Mouse (Mus musculus) stomach, embryonic 16.5 days (tissue): ENCODE data around the gene 9430097D07Rik. TPM values are rescaled to one million over a fixed set of nuclear protein-coding genes. Genes with fewer than 3 reads are reported as not detected.
A peak's percentile ranks its signal among the peaks of the same experiment; 100 is the strongest.

ENCODE experiments used
- ATAC-seq: fragments of 200-750 bp; cut with Nextera tagmentation; 2 replicates; pipeline ENCODE4 v1.8.0; 2017; ENCODE audit warnings: moderate number of reproducible peaks, moderate TSS enrichment; ENCODE audit not compliant: insufficient read depth, low FRiP score
- H3K27ac ChIP-seq: fragments of 300-500 bp; sonication (generic); 2 replicates; pipeline ENCODE4 v1.5.1; 2014; ENCODE audit warnings: low read length
- H3K27me3 ChIP-seq: fragments of 300-500 bp; sonication (generic); 2 replicates; pipeline ENCODE4 v1.6.1; 2014; ENCODE audit warnings: low read length, control low read depth, mixed read lengths; ENCODE audit not compliant: control insufficient read depth, insufficient read depth
- H3K36me3 ChIP-seq: fragments of 300-500 bp; sonication (generic); 2 replicates; pipeline ENCODE4 v1.6.1; 2014; ENCODE audit warnings: low read length; ENCODE audit not compliant: control insufficient read depth, insufficient read depth
- H3K4me1 ChIP-seq: fragments of 300-500 bp; sonication (generic); 2 replicates; pipeline ENCODE4 v1.6.1; 2014; ENCODE audit warnings: low read length, control low read depth, mixed read lengths; ENCODE audit not compliant: control insufficient read depth, insufficient read depth
- H3K4me2 ChIP-seq: fragments of 300-500 bp; sonication (generic); 2 replicates; pipeline ENCODE4 v1.6.1; 2014; ENCODE audit warnings: low read depth, low read length, mixed read lengths
- H3K4me3 ChIP-seq: fragments of 300-500 bp; sonication (generic); replicated peaks from 2 replicates; pipeline ENCODE4 v1.5.1; 2014; ENCODE audit warnings: mild to moderate bottlenecking, low read length
- H3K9ac ChIP-seq: fragments of 300-500 bp; sonication (generic); 2 replicates; pipeline ENCODE4 v1.6.1; 2014; ENCODE audit warnings: low read length
- H3K9me3 ChIP-seq: fragments of 300-500 bp; sonication (generic); replicated peaks from 2 replicates; pipeline ENCODE4 v1.6.1; 2016; ENCODE audit warnings: low read length, control low read depth; ENCODE audit not compliant: control insufficient read depth
- WGBS: fragments of 180-500 bp; shearing (Covaris S2); extraction: QIAGEN DNeasy Blood & Tissue Kit; methylation state at CpG from one replicate; pipeline ENCODE4 v1.1.7; 2014; 5-methylcytosine and 5-hydroxymethylcytosine counted together
- polyA plus RNA-seq: library from polyadenylated mRNA; unstranded; fragments of >200 nt; fragmentation: Nextera tagmentation; extraction: Ambion mirVana; gene quantifications from 2 replicates; pipeline ENCODE4 v1.2.1, GENCODE M21; 2015

9430097D07Rik gene
- polyA plus RNA-seq, 1 experiment from 2014 or later = 0.10 TPM

DNA sequence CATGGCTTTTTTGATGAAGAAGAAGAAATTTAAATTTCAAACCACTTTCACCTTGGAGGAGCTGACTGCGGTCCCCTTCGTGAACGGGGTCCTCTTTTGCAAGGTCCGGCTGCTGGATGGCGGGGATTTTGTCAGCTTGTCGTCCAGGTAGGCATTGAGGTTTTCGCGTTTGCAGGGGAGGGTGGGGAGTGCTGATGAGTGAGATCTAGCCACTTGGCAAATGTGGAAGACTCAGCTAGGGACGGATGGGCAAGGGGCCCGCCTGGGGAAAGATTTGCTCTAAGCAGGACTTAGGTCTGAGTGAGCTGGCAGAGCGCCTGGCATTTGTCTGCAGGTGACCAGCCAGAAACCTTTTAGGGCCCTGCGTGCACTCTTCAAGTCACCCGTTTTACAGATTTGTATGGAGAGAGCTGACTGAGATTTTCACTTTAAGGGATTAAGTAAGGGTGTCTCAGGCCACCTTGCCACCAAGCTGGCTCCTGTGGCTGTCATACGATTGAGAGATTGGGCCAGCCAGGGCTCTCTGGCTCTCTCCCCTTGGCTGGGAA, 39.3 kb downstream of the 9430097D07Rik start:
- H3K4me1 ChIP-seq = peaks cover 49% of the 10 kb centered on the region
- H3K9ac ChIP-seq = peak overlapping the region; percentile 91
- no peaks in the 10 kb centered on the region for H3K9me3 ChIP-seq
- no peaks in the 10 kb centered on the region for H3K36me3 ChIP-seq
- H3K4me3 ChIP-seq = peak overlapping the region; percentile 75
- no peaks in the 10 kb centered on the region for H3K27me3 ChIP-seq
- WGBS = 2% methylated on average over 14 of the region's 14 CpGs
- H3K4me2 ChIP-seq = peak overlapping the region; percentile 89
- no peak for ATAC-seq
- H3K27ac ChIP-seq = peak overlapping the region; percentile 97

DNA sequence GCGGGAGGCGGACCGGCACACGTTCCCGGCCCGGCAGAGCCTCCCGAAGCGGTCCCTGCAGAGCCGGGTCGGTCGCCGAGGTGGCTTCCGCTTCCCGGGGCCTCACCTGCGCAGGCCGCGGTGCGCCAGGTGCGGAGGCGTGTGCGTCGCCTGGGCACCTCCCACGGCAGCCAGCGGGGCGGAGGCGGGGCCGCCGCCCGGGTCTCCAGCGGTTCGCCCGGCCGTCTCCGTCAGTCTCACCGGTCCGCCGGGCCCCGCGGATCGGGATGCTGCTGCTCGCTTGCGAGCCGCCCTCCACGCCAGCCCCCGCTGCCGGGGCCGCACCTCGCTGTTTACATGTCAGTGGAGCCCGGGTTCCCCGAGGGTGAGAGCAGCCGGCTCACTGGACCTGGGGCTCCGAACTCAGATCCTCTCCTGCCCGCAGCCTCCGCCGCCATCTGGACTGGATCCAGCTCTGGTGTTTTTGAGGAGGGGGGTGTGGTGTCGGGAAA, 39.9 kb downstream of the 9430097D07Rik start:
- peak overlapping the region; percentile 75 for H3K4me3 ChIP-seq
- peaks cover 45% of the 10 kb centered on the region for H3K4me1 ChIP-seq
- H3K27me3 ChIP-seq = no peaks in the 10 kb centered on the region
- peak overlapping the region; percentile 97 for H3K27ac ChIP-seq
- no peaks in the 10 kb centered on the region for H3K9me3 ChIP-seq
- H3K4me2 ChIP-seq = peak overlapping the region; percentile 89
- no peaks in the 10 kb centered on the region for H3K36me3 ChIP-seq
- peak overlapping the region; percentile 91 for H3K9ac ChIP-seq
- WGBS = under 1% methylated on average over 54 of the region's 56 CpGs
- peak; percentile 79 for ATAC-seq

DNA sequence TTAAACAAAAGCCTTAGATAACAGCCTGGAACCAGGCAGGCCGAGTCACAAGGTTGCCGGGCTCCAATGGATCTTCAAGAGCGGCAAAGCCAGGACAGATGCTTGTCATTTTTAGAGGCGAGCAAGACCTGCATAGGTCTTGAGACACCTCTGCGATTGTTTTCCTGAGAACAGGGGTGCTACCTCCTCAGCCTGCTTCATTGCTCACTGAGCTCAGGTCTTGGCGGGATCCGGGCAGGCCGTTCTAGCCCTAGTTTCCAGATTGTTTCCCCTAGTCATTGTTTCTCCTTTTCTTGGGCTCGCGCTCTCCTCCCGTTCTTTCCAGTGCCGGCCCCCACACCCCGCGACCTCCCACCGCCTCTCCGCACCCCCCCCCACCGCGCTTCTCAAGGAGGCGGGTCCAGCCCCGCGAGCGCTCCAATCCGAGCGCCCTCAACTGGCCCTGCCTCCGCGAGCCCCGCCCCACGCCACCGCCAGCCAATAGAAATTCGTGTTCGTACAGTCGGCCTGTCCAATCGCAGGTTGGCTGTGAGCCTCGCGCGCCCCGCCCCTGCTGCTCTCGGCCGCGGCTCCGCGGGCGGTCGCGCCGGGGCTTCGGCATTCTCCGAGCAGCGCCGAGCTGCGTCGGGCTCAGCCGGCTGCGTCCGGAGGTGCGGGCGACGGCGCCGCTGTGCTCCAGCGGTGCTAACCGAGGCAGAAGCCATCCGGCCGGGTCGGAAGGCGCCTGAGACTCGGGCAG, 40.6 kb downstream of the 9430097D07Rik start, which contains the start of gene Fam102a:
TSS of gene Fam102a (plus strand) at position 600 of the 739 bp plus-strand sequence.
- peaks cover 44% of the 10 kb centered on the region for H3K4me1 ChIP-seq
- peak; percentile 95 for ATAC-seq
- H3K27me3 ChIP-seq = no peaks in the 10 kb centered on the region
- peak within 1 kb of the TSS; percentile 75 for H3K4me3 ChIP-seq
- H3K9me3 ChIP-seq = no peaks in the 10 kb centered on the region
- H3K27ac ChIP-seq = peak within 1 kb of the TSS; percentile 97
- H3K9ac ChIP-seq = peak within 1 kb of the TSS; percentile 91
- peak within 1 kb of the TSS; percentile 89 for H3K4me2 ChIP-seq
- WGBS = under 1% methylated on average over 67 of the region's 67 CpGs
- no peaks in the 10 kb centered on the region for H3K36me3 ChIP-seq

DNA sequence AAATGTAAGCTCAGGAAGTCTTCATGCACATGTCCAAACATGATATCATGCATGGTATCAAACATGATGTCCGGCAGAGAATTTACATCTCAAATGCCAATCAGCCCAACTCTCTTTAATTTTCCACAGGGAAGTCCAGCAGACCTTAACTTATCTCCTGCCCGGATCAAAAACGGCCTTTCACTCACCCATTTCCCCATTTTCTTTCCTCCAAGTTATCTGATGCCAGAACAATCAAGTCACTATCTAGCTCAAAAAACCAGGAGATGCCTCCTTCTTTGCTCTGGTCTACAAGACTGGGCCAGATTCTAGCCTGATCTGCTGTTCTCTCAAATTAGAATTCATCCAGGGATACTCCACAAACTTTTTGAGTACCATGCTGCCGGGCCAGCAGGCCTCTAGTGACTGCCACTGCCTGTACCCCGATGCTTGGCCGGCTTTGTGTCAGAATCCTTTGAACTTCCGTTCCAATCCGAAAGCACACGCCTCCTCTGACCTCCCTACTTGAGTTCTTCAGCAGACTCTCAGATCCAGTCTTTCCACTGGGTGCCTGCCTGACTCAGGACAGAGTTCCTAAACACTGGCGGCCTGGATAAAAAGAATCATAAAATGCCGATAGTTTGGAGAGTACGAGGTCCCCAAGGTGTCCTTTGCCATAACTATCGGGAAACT, 41.3 kb downstream of the 9430097D07Rik start:
- H3K4me1 ChIP-seq = peaks cover 37% of the 10 kb centered on the region
- no peaks in the 10 kb centered on the region for H3K9me3 ChIP-seq
- WGBS = 9% methylated on average over 13 of the region's 13 CpGs
- peak overlapping the region; percentile 78 for H3K9ac ChIP-seq
- H3K36me3 ChIP-seq = no peaks in the 10 kb centered on the region
- peak overlapping the region; percentile 89 for H3K4me2 ChIP-seq
- no peaks in the 10 kb centered on the region for H3K27me3 ChIP-seq
- no peak; the same call in 1 of the 2 replicates for ATAC-seq
- peak overlapping the region; percentile 75 for H3K4me3 ChIP-seq
- H3K27ac ChIP-seq = peak overlapping the region; percentile 97

DNA sequence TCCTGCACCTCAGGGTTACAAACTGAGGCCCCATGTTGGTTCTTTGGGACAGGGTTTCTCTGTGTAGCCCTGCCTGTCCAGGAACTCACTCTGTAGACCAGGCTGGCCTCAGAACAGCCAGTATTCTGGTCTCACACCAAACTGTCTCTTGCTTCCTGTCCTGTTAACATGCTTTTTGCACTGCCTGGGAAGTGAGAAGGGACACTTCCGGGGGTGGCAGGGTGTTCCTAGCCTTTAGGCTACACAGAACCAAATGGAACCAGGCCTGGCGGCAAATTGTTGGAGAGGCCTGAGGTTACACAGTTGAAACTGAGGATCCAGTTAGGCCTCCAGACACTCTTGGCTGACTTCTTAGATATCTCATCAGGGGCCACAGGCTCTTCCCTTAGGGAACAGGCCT, 42.3 kb downstream of the 9430097D07Rik start:
- H3K9ac ChIP-seq = no peak overlapping the region
- no peaks in the 10 kb centered on the region for H3K36me3 ChIP-seq
- H3K4me2 ChIP-seq = no peak overlapping the region
- no peak overlapping the region for H3K27ac ChIP-seq
- no peaks in the 10 kb centered on the region for H3K27me3 ChIP-seq
- no peaks in the 10 kb centered on the region for H3K9me3 ChIP-seq
- ATAC-seq = no peak
- H3K4me3 ChIP-seq = no peak overlapping the region
- peaks cover 26% of the 10 kb centered on the region for H3K4me1 ChIP-seq
- 93% methylated on average over 2 of the region's 2 CpGs for WGBS

DNA sequence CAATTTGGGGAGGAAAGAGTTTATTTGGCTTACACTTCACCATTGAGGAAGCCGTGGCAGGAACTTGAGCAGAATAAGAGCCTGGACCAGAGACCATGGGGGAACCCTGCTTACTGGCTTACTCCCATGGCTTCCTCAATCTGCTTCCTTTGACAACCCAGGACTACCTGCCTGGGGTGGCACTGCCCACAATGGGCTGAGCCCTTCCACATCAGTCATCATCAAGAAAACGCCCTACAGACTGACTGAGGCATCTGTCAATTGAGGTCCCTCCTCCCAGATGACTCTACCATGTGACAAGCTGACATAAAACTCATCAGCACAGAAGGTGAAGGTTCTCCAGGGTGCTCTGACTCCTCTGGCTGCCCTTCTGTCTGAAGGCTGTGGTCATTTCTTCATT, 45.0 kb downstream of the 9430097D07Rik start:
- 80% methylated on average over 2 of the region's 2 CpGs for WGBS
- Histone ChIP-seq H3K4me2 (no peak overlapping the region), H3K36me3 (no peaks in the 10 kb centered on the region), H3K4me1 (peaks cover 6% of the 10 kb centered on the region), H3K27ac (no peak overlapping the region), H3K4me3 (no peak overlapping the region), H3K27me3 (no peaks in the 10 kb centered on the region), H3K9ac (no peak overlapping the region), H3K9me3 (no peaks in the 10 kb centered on the region)
- ATAC-seq = no peak

DNA sequence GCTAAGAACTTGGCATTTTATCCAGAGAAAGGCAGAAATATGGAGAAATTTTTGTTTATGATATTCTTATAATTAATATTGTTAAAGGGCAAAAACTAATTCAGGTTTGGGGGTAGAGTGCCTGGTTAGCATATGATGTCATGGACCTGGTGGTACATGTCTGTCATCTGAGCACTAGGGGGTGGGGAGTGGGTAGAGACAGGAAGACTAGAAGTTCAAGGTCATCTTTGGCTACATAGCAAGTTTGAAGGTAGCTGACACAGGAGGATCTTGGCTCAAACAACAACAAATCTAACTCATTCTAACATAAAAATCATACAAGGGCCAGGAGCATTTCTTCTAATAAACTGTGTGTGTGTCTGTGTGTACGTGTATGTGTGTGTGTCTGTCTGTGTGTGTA, 47.2 kb downstream of the 9430097D07Rik start:
- no peak for ATAC-seq
- Histone ChIP-seq H3K4me2 (no peak overlapping the region), H3K27ac (no peak overlapping the region), H3K9me3 (no peaks in the 10 kb centered on the region), H3K36me3 (no peaks in the 10 kb centered on the region), H3K4me1 (no peaks in the 10 kb centered on the region; the same call in 1 of the 2 replicates), H3K27me3 (no peaks in the 10 kb centered on the region), H3K4me3 (no peak overlapping the region), H3K9ac (no peak overlapping the region)
- 68% methylated on average over 1 of the region's 1 CpGs for WGBS

DNA sequence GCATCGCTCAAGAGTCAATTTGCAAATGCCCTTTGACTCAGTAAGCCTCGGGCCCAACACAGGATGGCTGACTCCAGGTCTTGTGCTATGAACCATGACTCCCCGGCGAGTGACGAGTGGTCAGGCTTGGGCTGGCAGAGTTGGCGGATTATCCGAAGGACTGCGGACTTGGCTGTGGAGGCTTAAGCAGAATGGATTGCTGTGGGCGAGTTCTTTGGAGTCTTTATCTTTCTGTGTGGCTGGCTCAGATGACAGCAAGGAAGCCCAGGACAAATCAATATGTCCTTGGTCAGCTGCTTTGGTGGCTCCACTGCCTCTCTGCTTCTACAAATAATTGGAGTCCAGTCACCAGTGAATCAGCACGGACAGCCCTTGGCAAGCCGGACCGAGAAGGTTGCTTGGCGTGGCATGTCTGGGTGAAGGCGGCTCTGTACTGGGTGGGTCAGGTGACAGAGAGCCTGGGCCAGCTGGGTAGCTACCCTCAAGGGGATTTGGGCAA, 48.0 kb downstream of the 9430097D07Rik start:
- Histone ChIP-seq H3K4me3 (no peak overlapping the region), H3K36me3 (no peaks in the 10 kb centered on the region), H3K9ac (no peak overlapping the region), H3K4me2 (no peak overlapping the region), H3K27me3 (no peaks in the 10 kb centered on the region), H3K9me3 (no peaks in the 10 kb centered on the region), H3K27ac (no peak overlapping the region), H3K4me1 (no peaks in the 10 kb centered on the region; the same call in 1 of the 2 replicates)
- 79% methylated on average over 14 of the region's 14 CpGs for WGBS
- no peak for ATAC-seq

DNA sequence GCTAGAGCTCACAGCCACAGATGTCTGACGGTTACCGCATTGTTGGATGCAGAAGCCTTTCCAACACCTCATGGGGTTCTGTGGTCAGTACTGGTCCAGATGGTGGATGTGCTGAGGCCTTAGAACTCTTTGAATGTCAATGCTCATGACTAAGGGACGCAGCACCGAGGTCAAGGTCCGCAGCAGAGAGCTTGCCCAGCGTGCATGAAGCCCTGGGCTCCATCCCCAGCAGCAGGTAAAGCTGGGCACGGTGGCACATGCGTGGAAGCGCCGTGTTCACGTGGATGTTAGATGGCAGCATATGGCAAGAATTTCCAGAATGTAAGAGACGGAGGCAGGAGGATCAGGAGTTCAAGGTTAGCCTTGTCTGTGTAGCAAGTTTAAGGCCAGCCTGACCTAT, 49.7 kb downstream of the 9430097D07Rik start:
- H3K27me3 ChIP-seq = no peaks in the 10 kb centered on the region
- WGBS = 87% methylated on average over 12 of the region's 12 CpGs
- no peaks in the 10 kb centered on the region for H3K9me3 ChIP-seq
- no peaks in the 10 kb centered on the region; the same call in 1 of the 2 replicates for H3K4me1 ChIP-seq
- no peak overlapping the region for H3K27ac ChIP-seq
- H3K4me2 ChIP-seq = no peak overlapping the region
- no peak for ATAC-seq
- H3K36me3 ChIP-seq = no peaks in the 10 kb centered on the region
- H3K4me3 ChIP-seq = no peak overlapping the region
- no peak overlapping the region for H3K9ac ChIP-seq
